In the genomic region with DNA sequence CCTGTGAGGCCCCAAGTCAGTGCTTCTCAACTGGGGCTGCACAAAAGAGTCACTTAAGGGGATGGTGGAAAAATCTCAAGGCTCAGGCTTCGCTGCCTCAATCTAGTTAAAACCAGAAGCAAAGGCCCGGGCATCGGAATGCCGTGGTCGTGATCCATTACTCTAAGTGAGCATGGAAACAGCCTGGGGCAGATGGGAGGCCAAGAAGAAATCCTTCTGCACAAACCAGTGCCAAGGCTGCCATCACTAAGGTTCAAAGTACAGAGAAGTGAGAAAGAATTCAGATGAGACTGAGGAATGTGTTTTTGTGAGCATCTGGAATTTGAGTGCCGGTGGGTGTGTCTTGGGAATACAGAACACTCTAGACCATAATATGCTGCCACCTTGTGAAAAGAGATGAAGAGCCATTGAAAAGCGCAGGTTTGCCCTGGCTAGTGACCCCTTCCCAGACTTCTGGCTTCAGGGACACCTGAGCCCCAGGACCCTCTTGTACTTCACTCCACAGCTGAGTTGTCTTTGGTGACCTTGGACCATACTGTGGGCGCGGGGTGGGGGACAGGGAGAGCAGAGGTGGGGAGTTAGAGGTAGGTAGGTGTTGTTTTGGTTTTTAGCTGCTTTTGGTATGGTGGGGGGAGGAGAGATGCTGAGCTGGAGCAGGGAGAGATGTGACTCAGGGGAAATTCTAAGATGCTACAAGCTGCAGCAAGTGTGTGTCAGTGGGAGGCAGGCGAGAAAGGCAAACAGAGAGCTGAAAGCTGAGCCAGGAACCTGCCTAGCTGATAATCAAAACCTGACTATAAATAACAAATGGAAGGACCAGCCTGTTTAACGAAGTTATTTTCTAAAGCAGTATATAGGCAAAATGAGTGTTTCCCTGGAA, we compare ENCODE assay signal across 9 mouse cellular contexts. TPM values are rescaled to one million over a fixed set of nuclear protein-coding genes. Genes with fewer than 3 reads are reported as not detected.
DNase-seq lines count a peak whose midpoint lies in the region.
"Had no signal": no experiment of that assay in that cellular context is flagged by ENCODE, and none has a peak within 500 bp of the region (broad histone marks: within the 10 kb centered on the region; RNA-seq: fewer than 3 reads in every experiment).

No protein-coding gene starts in this region.

- DNase-seq in layer of hippocampus, adult 18-20 months (ENCODE audit: low spot score in 2 of 2), result peak; percentile 48 to 56
- DNase-seq in layer of hippocampus, postnatal 25 days (ENCODE audit: extremely low spot score in 1 of 2, low spot score in 1 of 2), result no peak
- DNase-seq in forelimb bud, embryonic 11.5 days (ENCODE audit: low read depth, low spot score), result peak; percentile 25
- peak; percentile 22 to 48 for DNase-seq in kidney, postnatal 4 days
- peak; percentile 57 for DNase-seq in right cerebral cortex, postnatal 25 days
- DNase-seq in urinary bladder, adult 18-20 months (ENCODE audit: low spot score in 2 of 2), result no peak
- DNase-seq in adrenal gland, postnatal 14 days, result no peak
- DNase-seq in lung, postnatal 25 days (ENCODE audit: low spot score), result no peak
- DNase-seq: lung, postnatal 36 days had no signal

RNA-seq across cellular contexts. Expression of gene Ankrd28, which starts 26.9 kb away (rescaled TPM):
- 10 to 100 TPM; 45.4 to 52.1 TPM for total RNA-seq in layer of hippocampus, adult 18-20 months (2021)
- total RNA-seq in layer of hippocampus, postnatal 25 days (2021), result 10 to 100 TPM; 46.5 to 57.0 TPM
- total RNA-seq in adrenal gland, postnatal 14 days (2021), result 25.1 and 26.0 TPM in 2 replicates

Comparison
In these comparisons a context has a peak if more than half of its experiments do, and no peak if none do; other contexts are left out.
1. DNase-seq: peak in layer of hippocampus, adult 18-20 months (2 of 2), forelimb bud, embryonic 11.5 days (single experiment), kidney, postnatal 4 days (2 of 2) and right cerebral cortex, postnatal 25 days (single experiment); none in layer of hippocampus, postnatal 25 days (0 of 2), urinary bladder, adult 18-20 months (0 of 2), adrenal gland, postnatal 14 days (single experiment) and lung, postnatal 25 days (single experiment).